Mouse (Mus musculus) C2C12 (cell line): ENCODE measurements around the gene Olfr298. TPM values are rescaled to one million over a fixed set of nuclear protein-coding genes. Genes with fewer than 3 reads are reported as not detected.

Source experiments
- H3K27me3 ChIP-seq: one replicate; pipeline ENCODE4 v1.6.1; 2011; ENCODE audit not compliant: control insufficient read depth, insufficient read depth, insufficient read length
- H3K36me3 ChIP-seq: one replicate; pipeline ENCODE4 v1.6.1; 2011; ENCODE audit not compliant: control insufficient read depth, insufficient read depth
- H3K4me3 ChIP-seq: one replicate; pipeline ENCODE4 v1.5.1; 2011; ENCODE audit warnings: mild to moderate bottlenecking, control low read depth; ENCODE audit not compliant: poor library complexity, insufficient read depth, severe bottlenecking
- H3K79me2 ChIP-seq: one replicate; pipeline ENCODE4 v1.6.1; 2011; ENCODE audit not compliant: control insufficient read depth, insufficient read depth
- H3K79me3 ChIP-seq: one replicate; pipeline ENCODE4 v1.6.1; 2011; ENCODE audit warnings: low read depth, control low read depth
- H3ac ChIP-seq: one replicate; pipeline ENCODE3; 2011; ENCODE audit warnings: low read depth; ENCODE audit not compliant: control insufficient read depth, insufficient read length
- CEBPB ChIP-seq: IDR thresholded peaks from one replicate; pipeline ENCODE4 v1.6.1; 2011; ENCODE audit warnings: low read depth, mild to moderate bottlenecking, control low read depth, moderate library complexity
- CTCF ChIP-seq: IDR thresholded peaks from one replicate; pipeline ENCODE4 v1.5.1; 2011; ENCODE audit not compliant: control insufficient read depth, insufficient read depth, insufficient read length
- FOSL1 ChIP-seq: IDR thresholded peaks from one replicate; pipeline ENCODE4 v1.8.0; 2011; ENCODE audit warnings: mild to moderate bottlenecking, low read length; ENCODE audit not compliant: poor library complexity, insufficient read depth, severe bottlenecking
- MAX ChIP-seq: IDR thresholded peaks from one replicate; pipeline ENCODE4 v1.6.1; 2011; ENCODE audit warnings: mild to moderate bottlenecking, control low read depth
- MYOD1 ChIP-seq: IDR thresholded peaks from one replicate; pipeline ENCODE4 v1.6.1; 2011; ENCODE audit warnings: low read depth; ENCODE audit not compliant: control insufficient read depth, insufficient read length
- MYOG ChIP-seq: IDR thresholded peaks from one replicate; pipeline ENCODE4 v1.6.1; 2011; ENCODE audit not compliant: control insufficient read depth, insufficient read length; ENCODE audit errors: extremely low read depth
- USF1 ChIP-seq: IDR thresholded peaks from one replicate; pipeline ENCODE4 v1.6.1; 2011; ENCODE audit warnings: low read depth, mild to moderate bottlenecking, control low read depth, moderate library complexity
- long read RNA-seq, 2 experiments: library from polyadenylated mRNA; unstranded; transcript quantifications; one replicate each; pipeline ENCODE4 v2.0.0; 2019 to 2020
- polyA plus RNA-seq: library from polyadenylated mRNA; unstranded; fragments of >200 nt; fragmentation: generic; extraction: Trizol; gene quantifications from one replicate; pipeline ENCODE4 v1.2.1, GENCODE M21; 2012; ENCODE audit warnings: missing spikeins

Gene Olfr298
- not detected for polyA plus RNA-seq
- long read RNA-seq, experiment 1 = 0 reads
- long read RNA-seq, experiment 2 = 0 reads

GRCm38 (mm10) chr7:86492384-86492783 lies at the start of gene Olfr298:
TSS of gene Olfr298 (minus strand) at chr7:86492484.
- H3K79me2 ChIP-seq = no peaks in the 10 kb centered on the region
- H3K27me3 ChIP-seq = no peaks in the 10 kb centered on the region
- H3K79me3 ChIP-seq = no peaks in the 10 kb centered on the region
- no peaks in the 10 kb centered on the region for H3K36me3 ChIP-seq
- no peak within 1 kb of the TSS for H3ac ChIP-seq
- H3K4me3 ChIP-seq = no peak within 1 kb of the TSS
- TF ChIP-seq FOSL1 = no peak
- TF ChIP-seq MYOD1 = no peak
- TF ChIP-seq USF1 = no peak
- no peak for TF ChIP-seq MAX
- no peak for TF ChIP-seq CEBPB
- TF ChIP-seq MYOG = no peak
- TF ChIP-seq CTCF = no peak

DNA sequence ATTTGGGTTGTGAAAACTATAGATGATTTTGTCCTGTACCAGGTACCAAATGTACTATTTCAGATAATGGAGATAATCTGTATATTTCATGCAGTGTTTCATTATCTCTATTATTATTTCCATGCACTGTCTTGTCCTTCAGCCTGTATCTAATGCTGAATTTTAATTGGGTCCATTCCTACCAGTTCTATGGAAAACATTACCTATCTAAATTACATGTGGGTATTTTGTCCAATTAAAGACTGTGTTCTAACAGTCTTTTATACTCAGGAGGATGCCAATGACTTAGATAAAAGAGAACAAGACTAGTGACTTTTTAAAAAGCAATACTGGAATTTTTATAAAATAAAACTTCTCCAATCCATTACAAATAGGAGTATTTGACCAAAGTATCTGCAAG lies 27.4 kb upstream of the Olfr298 start, which contains the start of gene Olfr297:
Gene Olfr297 (plus strand): TSS at position 301 of the 400 bp plus-strand sequence.
- Histone ChIP-seq H3ac (no peak within 1 kb of the TSS), H3K79me2 (no peaks in the 10 kb centered on the region), H3K36me3 (no peaks in the 10 kb centered on the region), H3K27me3 (no peaks in the 10 kb centered on the region), H3K4me3 (no peak within 1 kb of the TSS), H3K79me3 (no peaks in the 10 kb centered on the region)
- no peak for TF ChIP-seq MYOD1
- TF ChIP-seq FOSL1 = no peak
- TF ChIP-seq USF1 = no peak
- no peak for TF ChIP-seq MAX
- no peak for TF ChIP-seq CTCF
- no peak for TF ChIP-seq MYOG
- TF ChIP-seq CEBPB = no peak

GRCm38 (mm10) chr7:86459621-86460020 lies 32.7 kb downstream of the Olfr298 start, which contains the start of gene Olfr299:
TSS of gene Olfr299 (plus strand) at chr7:86459921.
- H3K4me3 ChIP-seq = no peak within 1 kb of the TSS
- H3K36me3 ChIP-seq = no peaks in the 10 kb centered on the region
- no peak for TF ChIP-seq USF1
- no peak for TF ChIP-seq MYOG
- no peak for TF ChIP-seq CEBPB
- TF ChIP-seq CTCF = no peak
- no peak for TF ChIP-seq MAX
- TF ChIP-seq MYOD1 = no peak
- no peak for TF ChIP-seq FOSL1
- H3K79me2 ChIP-seq = no peaks in the 10 kb centered on the region
- no peaks in the 10 kb centered on the region for H3K27me3 ChIP-seq
- no peak within 1 kb of the TSS for H3ac ChIP-seq
- no peaks in the 10 kb centered on the region for H3K79me3 ChIP-seq

Other genes starting within 250 kb of the Olfr298 start
- gene Vmn2r76, start 246.2 kb downstream of the Olfr298 start, polyA plus RNA-seq = not detected
- not detected for gene Olfr310, start 215.3 kb downstream of the Olfr298 start, polyA plus RNA-seq
- gene Olfr309, start 178.8 kb downstream of the Olfr298 start, polyA plus RNA-seq = not detected
- not detected for gene Olfr308, start 166.9 kb downstream of the Olfr298 start, polyA plus RNA-seq
- not detected for gene Olfr307, start 154.9 kb downstream of the Olfr298 start, polyA plus RNA-seq
- gene Olfr305, start 125.6 kb downstream of the Olfr298 start, polyA plus RNA-seq = not detected
- not detected for gene Olfr304, start 105.8 kb downstream of the Olfr298 start, polyA plus RNA-seq
- not detected for gene Olfr303, start 94.7 kb downstream of the Olfr298 start, polyA plus RNA-seq
- not detected for gene Olfr301, start 88.6 kb downstream of the Olfr298 start, polyA plus RNA-seq
- not detected for gene Olfr299, start 32.6 kb downstream of the Olfr298 start, polyA plus RNA-seq
- not detected for gene Olfr297, start 27.5 kb upstream of the Olfr298 start, polyA plus RNA-seq
- not detected for gene Olfr295, start 91.4 kb upstream of the Olfr298 start, polyA plus RNA-seq
- gene Olfr294, start 124.2 kb upstream of the Olfr298 start, polyA plus RNA-seq = not detected
- not detected for gene Olfr293, start 156.6 kb upstream of the Olfr298 start, polyA plus RNA-seq
- not detected for gene Olfr292, start 195.8 kb upstream of the Olfr298 start, polyA plus RNA-seq